Mouse (Mus musculus) cerebellum, adult (tissue): Measurements from ENCODE around the gene Fn3krp.

Experiments used
- ATAC-seq: cut with Nextera tagmentation; 2 replicates; pipeline ENCODE4 v1.9.2; 2017; ENCODE audit warnings: mild to moderate bottlenecking, moderate library complexity, mixed read lengths; ENCODE audit not compliant: insufficient number of reproducible peaks, low FRiP score, low TSS enrichment

The Fn3krp gene

DNA sequence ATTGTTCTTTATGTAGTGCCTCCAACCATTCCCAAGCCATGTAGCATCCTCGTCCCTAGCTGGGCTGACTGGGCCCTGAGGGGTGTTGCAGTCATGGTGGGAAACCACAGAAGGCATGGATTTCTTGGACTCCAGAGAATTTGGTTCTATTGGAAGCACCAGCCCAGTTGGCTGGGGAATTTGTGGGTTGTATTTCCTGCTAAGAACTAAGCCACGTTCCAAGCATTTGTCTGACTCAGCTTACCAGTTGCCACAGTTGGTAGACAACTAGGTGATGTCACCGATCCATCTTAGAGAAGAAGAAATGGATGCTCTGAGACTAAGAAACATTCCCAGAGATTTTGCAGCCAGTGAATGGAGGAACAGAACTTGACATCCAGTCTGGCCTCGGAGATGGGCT, 20.5 kb downstream of the Fn3krp start:
- no peak for ATAC-seq

- ATAC-seq: no peak
These were observed 20.9 kb downstream of the Fn3krp start for GRCm38 (mm10) chr11:121442076-121442475.

DNA sequence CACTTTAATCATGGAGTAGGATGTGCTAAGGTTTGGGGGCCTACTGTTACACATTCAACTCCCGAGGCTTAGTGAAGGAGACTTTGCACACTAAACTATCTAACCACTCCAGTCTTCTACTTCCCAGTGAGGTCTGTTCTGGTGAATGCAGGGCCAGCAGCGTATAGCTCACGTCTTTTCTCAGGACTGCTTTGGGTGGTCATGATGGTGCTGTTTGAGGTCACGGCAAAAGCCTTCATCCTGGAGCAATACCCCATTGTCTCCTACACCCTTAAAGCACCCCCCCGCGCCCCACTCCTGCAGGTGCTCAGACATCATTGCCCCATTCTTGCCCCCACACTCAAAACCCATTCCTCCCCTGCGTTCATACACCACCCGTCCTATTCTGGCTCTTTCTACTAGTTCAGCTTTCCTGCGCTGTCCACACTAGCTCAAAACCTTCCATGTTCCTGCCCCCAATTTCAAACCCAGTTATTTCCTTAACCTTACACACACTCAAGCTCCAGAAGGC, 30.1 kb downstream of the Fn3krp start:
- ATAC-seq: no peak

- ATAC-seq: peak; percentile 89; the same call in 1 of the 2 replicates
These were observed 30.8 kb downstream of the Fn3krp start, which contains the start of gene Tbcd for GRCm38 (mm10) chr11:121451753-121452635. Gene Tbcd (plus strand): TSS chr11:121451949.

GRCm38 (mm10) chr11:121457874-121458273, 36.7 kb downstream of the Fn3krp start:
- ATAC-seq: no peak

DNA sequence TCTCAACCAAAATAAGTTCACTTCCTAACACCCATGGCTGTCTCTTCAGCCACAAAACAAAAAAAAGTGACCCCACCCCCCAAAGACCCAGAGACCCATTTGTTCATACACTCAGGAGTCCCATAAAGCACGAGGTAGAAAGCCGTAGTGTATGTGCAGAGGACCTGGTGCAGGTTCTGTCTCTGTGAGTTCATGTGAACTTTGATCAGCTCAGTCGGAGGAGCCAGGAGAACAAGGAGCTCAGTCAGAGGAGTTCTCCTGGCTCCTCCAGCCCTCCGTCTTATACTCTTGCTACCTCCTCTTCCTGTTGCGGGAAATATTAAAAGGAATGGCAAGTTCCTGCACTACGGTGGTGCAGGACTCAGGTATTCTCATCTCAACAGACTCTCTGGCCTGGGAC, 46.2 kb downstream of the Fn3krp start:
- ATAC-seq: no peak

- no peak for ATAC-seq
These were observed 53.6 kb downstream of the Fn3krp start for GRCm38 (mm10) chr11:121474831-121475230.

GRCm38 (mm10) chr11:121475699-121476415, 54.7 kb downstream of the Fn3krp start:
- no peak for ATAC-seq

DNA sequence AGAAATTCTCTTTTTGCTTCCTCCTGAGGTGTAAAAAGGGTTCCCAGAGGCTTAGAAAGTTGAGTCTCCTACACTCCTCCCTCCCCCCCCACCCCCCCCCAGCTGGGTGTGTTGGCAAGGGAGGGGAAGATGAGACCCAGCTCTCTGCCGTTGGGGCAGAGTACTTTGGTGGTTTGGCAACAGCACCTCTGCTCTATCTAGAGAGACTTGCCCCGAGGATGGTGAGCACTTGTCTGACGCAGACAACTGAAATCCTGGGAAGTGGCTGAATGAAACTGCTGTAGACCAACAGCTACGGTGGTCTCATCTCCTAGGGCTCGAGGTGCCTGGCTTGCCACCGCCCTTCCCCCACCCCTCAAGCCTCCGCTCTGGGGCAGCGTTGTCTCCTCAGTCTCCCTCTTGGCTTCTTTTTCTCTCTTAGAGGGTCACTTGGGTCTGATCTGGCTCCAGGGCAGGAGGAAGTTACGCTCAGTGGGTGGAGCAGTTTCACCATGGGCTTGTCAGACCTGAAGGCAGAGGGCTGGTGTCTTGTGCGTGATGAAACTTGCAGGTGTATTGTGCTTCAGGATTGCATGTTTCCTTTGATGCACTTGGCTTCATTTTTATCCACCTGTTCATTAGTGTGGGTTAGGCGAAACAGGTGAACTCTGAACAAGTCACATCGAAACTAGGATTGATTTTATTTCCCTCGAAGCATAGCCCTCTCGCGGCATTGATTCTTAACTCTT, 58.4 kb downstream of the Fn3krp start:
- ATAC-seq: no peak
